Mouse (Mus musculus) MEL (cell line): ENCODE measurements at regions not wholly inside any gene's neighbourhood (a gene's known extent, or its start where the extent isn't known, plus 50 kb on each side); places are given as distances from the start of the nearest gene placed in this dataset.

Source experiments
- DNase-seq: peaks from one replicate; pipeline ENCODE4 v3.0.0; 2011; ENCODE audit warnings: low read depth, low spot score
- H3K27ac ChIP-seq: 2 replicates; pipeline ENCODE4 v1.5.1; 2012; ENCODE audit warnings: low read depth, mild to moderate bottlenecking, control low read depth, low read length, moderate library complexity; ENCODE audit not compliant: control insufficient read depth
- H3K27me3 ChIP-seq, 2 experiments: fragments of 150-350 bp in 1 of 2; sonication (generic) in 1 of 2; 2 replicates each; pipeline ENCODE4 v1.6.1; 2012; ENCODE audit warnings: low read length in 2 of 2, mild to moderate bottlenecking in 2 of 2, improper control_type of control experiment in 1 of 2, moderate library complexity in 1 of 2; ENCODE audit not compliant: insufficient read depth in 2 of 2, control insufficient read depth in 1 of 2
- H3K36me3 ChIP-seq, 2 experiments: 2 replicates each; pipeline ENCODE4 v1.6.1; 2012 to 2014; ENCODE audit warnings: low read length in 2 of 2, improper control_type of control experiment in 1 of 2, inconsistent platforms in 1 of 2, mild to moderate bottlenecking in 1 of 2; ENCODE audit not compliant: insufficient read depth in 2 of 2, control insufficient read depth in 1 of 2
- H3K4me1 ChIP-seq, 2 experiments: fragments of 150-350 bp in 1 of 2; sonication (generic) in 1 of 2; 2 replicates each; pipeline ENCODE4 v1.6.1; 2012; ENCODE audit warnings: low read length in 2 of 2, improper control_type of control experiment in 1 of 2, mild to moderate bottlenecking in 1 of 2; ENCODE audit not compliant: insufficient read depth in 2 of 2, control insufficient read depth in 1 of 2
- H3K4me3 ChIP-seq, 2 experiments: fragments of 150-350 bp in 1 of 2; sonication (generic) in 1 of 2; 2 replicates each; pipeline ENCODE4 v1.5.1; 2012; ENCODE audit warnings: low read depth in 2 of 2, low read length in 2 of 2, mild to moderate bottlenecking in 2 of 2, moderate library complexity in 2 of 2, control low read depth in 1 of 2, improper control_type of control experiment in 1 of 2; ENCODE audit not compliant: control insufficient read depth in 1 of 2, insufficient read depth in 1 of 2
- H3K79me2 ChIP-seq: 2 replicates; pipeline ENCODE4 v1.6.1; 2012; ENCODE audit warnings: mild to moderate bottlenecking, low read length, moderate library complexity; ENCODE audit not compliant: control insufficient read depth, poor library complexity, insufficient read depth
- H3K9ac ChIP-seq: 2 replicates; pipeline ENCODE4 v1.6.1; 2012; ENCODE audit warnings: low read depth, mild to moderate bottlenecking, control low read depth, low read length, moderate library complexity; ENCODE audit not compliant: control insufficient read depth, poor library complexity, severe bottlenecking
- H3K9me3 ChIP-seq: fragments of 150-350 bp; sonication (generic); replicated peaks from 2 replicates; pipeline ENCODE4 v1.6.1; 2012; ENCODE audit warnings: mild to moderate bottlenecking, low read length, improper control_type of control experiment, moderate library complexity; ENCODE audit not compliant: insufficient read depth
- BHLHE40 ChIP-seq: IDR thresholded peaks from 2 replicates; pipeline ENCODE4 v1.6.1; 2012; ENCODE audit warnings: low read depth, mild to moderate bottlenecking, inconsistent platforms, low read length, improper control_type of control experiment, borderline replicate concordance
- CTCF ChIP-seq, 3 experiments: IDR thresholded peaks in 2 of 3; conservative IDR thresholded peaks in 1 of 3; 2 replicates each; pipeline ENCODE4 v1.5.1; 2011 to 2012; ENCODE audit warnings: low read length in 3 of 3, low read depth in 2 of 3, mild to moderate bottlenecking in 2 of 3, improper control_type of control experiment in 1 of 3, inconsistent platforms in 1 of 3, mixed read lengths in 1 of 3, moderate library complexity in 1 of 3; ENCODE audit not compliant: control insufficient read depth in 1 of 3, insufficient read depth in 1 of 3, poor library complexity in 1 of 3, severe bottlenecking in 1 of 3
- E2F4 ChIP-seq: IDR thresholded peaks from 2 replicates; pipeline ENCODE4 v1.6.1; 2011; ENCODE audit warnings: low read depth, low read length, improper control_type of control experiment, borderline replicate concordance
- EP300 ChIP-seq, 2 experiments: IDR thresholded peaks; 2 replicates each; pipeline ENCODE4 v1.6.1; 2011; ENCODE audit warnings: improper control_type of control experiment in 2 of 2, low read length in 2 of 2, low read depth in 1 of 2, mild to moderate bottlenecking in 1 of 2
- ETS1 ChIP-seq: IDR thresholded peaks from 2 replicates; pipeline ENCODE4 v1.6.1; 2012; ENCODE audit warnings: low read depth, mild to moderate bottlenecking, inconsistent platforms, low read length, improper control_type of control experiment, moderate library complexity
- GABPA ChIP-seq: IDR thresholded peaks from 2 replicates; pipeline ENCODE4 v1.6.1; 2012; ENCODE audit warnings: low read depth, mild to moderate bottlenecking, inconsistent platforms, low read length, improper control_type of control experiment, moderate library complexity
- GATA1 ChIP-seq: IDR thresholded peaks from 2 replicates; pipeline ENCODE4 v1.6.1; 2011; ENCODE audit warnings: low read depth, low read length, improper control_type of control experiment
- HCFC1 ChIP-seq: IDR thresholded peaks from 2 replicates; pipeline ENCODE4 v1.6.1; 2012; ENCODE audit warnings: low read depth, mild to moderate bottlenecking, inconsistent platforms, low read length, improper control_type of control experiment, moderate library complexity
- KAT2A ChIP-seq: conservative IDR thresholded peaks from 2 replicates; pipeline ENCODE4 v1.6.1; 2012; ENCODE audit warnings: low read depth, low read length, improper control_type of control experiment, inconsistent platforms
- MAFK ChIP-seq: IDR thresholded peaks from 2 replicates; pipeline ENCODE4 v1.6.1; 2011; ENCODE audit warnings: low read depth, mild to moderate bottlenecking, low read length, improper control_type of control experiment, borderline replicate concordance
- MAX ChIP-seq: IDR thresholded peaks from 2 replicates; pipeline ENCODE4 v1.6.1; 2011; ENCODE audit warnings: low read length, improper control_type of control experiment
- MAZ ChIP-seq: IDR thresholded peaks from 2 replicates; pipeline ENCODE4 v1.6.1; 2012; ENCODE audit warnings: low read depth, mild to moderate bottlenecking, inconsistent platforms, low read length, improper control_type of control experiment
- MEF2A ChIP-seq: IDR thresholded peaks from 2 replicates; pipeline ENCODE4 v1.6.1; 2014; ENCODE audit warnings: low read depth, mild to moderate bottlenecking, inconsistent platforms, low read length, improper control_type of control experiment; ENCODE audit not compliant: poor library complexity, insufficient replicate concordance, severe bottlenecking; ENCODE audit errors: extremely low read depth
- NRF1 ChIP-seq: IDR thresholded peaks from 2 replicates; pipeline ENCODE4 v1.6.1; 2014; ENCODE audit warnings: low read depth, mild to moderate bottlenecking, inconsistent platforms, low read length, improper control_type of control experiment, moderate library complexity; ENCODE audit not compliant: poor library complexity, insufficient read depth, severe bottlenecking
- POLR2A ChIP-seq, 2 experiments: IDR thresholded peaks; 2 replicates each; pipeline ENCODE4 v1.6.1; 2011 to 2012; ENCODE audit warnings: low read length in 2 of 2, mild to moderate bottlenecking in 2 of 2, control low read depth in 1 of 2, improper control_type of control experiment in 1 of 2, low read depth in 1 of 2, moderate library complexity in 1 of 2; ENCODE audit not compliant: control insufficient read depth in 1 of 2, insufficient read depth in 1 of 2, poor library complexity in 1 of 2
- POLR2AphosphoS2 ChIP-seq: IDR thresholded peaks from 2 replicates; pipeline ENCODE4 v1.6.1; 2011; ENCODE audit warnings: low read length, improper control_type of control experiment
- POLR2AphosphoS5 ChIP-seq: IDR thresholded peaks from 2 replicates; pipeline ENCODE4 v1.6.1; 2012; ENCODE audit warnings: low read depth, borderline replicate concordance, mild to moderate bottlenecking, inconsistent platforms, low read length, moderate library complexity, mixed read lengths
- RAD21 ChIP-seq: IDR thresholded peaks from 2 replicates; pipeline ENCODE4 v1.6.1; 2011; ENCODE audit warnings: mild to moderate bottlenecking, low read depth, low read length, improper control_type of control experiment
- RCOR1 ChIP-seq: IDR thresholded peaks from 2 replicates; pipeline ENCODE4 v1.6.1; 2012; ENCODE audit warnings: low read depth, mild to moderate bottlenecking, inconsistent platforms, low read length, improper control_type of control experiment
- SMC3 ChIP-seq: IDR thresholded peaks from 2 replicates; pipeline ENCODE4 v1.6.1; 2011; ENCODE audit warnings: low read depth, low read length, improper control_type of control experiment
- TAL1 ChIP-seq: IDR thresholded peaks from 2 replicates; pipeline ENCODE4 v1.6.1; 2012; ENCODE audit warnings: mild to moderate bottlenecking, inconsistent platforms, low read length, moderate library complexity, mixed read lengths
- TBP ChIP-seq: IDR thresholded peaks from 2 replicates; pipeline ENCODE4 v1.8.0; 2011; ENCODE audit warnings: low read depth, low read length, improper control_type of control experiment
- UBTF ChIP-seq: IDR thresholded peaks from 2 replicates; pipeline ENCODE4 v1.6.1; 2012; ENCODE audit warnings: low read depth, mild to moderate bottlenecking, inconsistent platforms, low read length, improper control_type of control experiment, moderate library complexity, borderline replicate concordance; ENCODE audit not compliant: insufficient read depth
- USF1 ChIP-seq: IDR thresholded peaks from 2 replicates; pipeline ENCODE4 v1.6.1; 2014; ENCODE audit warnings: low read depth, mild to moderate bottlenecking, inconsistent platforms, low read length, improper control_type of control experiment, moderate library complexity
- ZC3H11A ChIP-seq: IDR thresholded peaks from 2 replicates; pipeline ENCODE4 v1.6.1; 2012; ENCODE audit warnings: low read depth, mild to moderate bottlenecking, inconsistent platforms, low read length, improper control_type of control experiment
- ZKSCAN1 ChIP-seq: IDR thresholded peaks from 2 replicates; pipeline ENCODE4 v1.6.1; 2012; ENCODE audit warnings: low read depth, mild to moderate bottlenecking, inconsistent platforms, low read length, improper control_type of control experiment, moderate library complexity
- ZNF384 ChIP-seq: IDR thresholded peaks from 2 replicates; pipeline ENCODE4 v1.6.1; 2012; ENCODE audit warnings: low read depth, mild to moderate bottlenecking, inconsistent platforms, low read length, improper control_type of control experiment

DNA sequence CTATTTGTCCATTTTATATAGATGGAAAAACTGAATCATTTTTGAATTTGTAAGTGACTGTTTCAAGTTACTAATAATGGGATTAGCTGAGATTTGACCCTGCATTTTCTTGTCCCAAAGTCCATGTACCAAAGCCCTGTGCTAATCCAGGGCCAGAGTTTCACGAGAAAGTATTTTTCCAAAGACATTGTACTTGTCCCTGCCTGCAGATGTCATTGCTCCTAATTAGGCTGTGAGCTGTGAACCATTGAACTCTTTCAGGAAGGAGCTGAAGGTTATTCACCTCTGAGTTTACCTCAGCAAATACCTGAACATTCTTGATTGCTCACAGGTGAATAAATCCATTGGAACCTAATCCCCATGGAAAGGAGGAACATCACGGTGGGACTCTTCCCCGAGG is 154.5 kb upstream of the Slc13a1 start:
- no peaks in the 10 kb centered on the region for H3K79me2 ChIP-seq
- TF ChIP-seq POLR2AphosphoS5 (no peak), GABPA (no peak), ZC3H11A (no peak), POLR2AphosphoS2 (no peak), ETS1 (no peak), POLR2A (IDR thresholded peaks at IDR 0.05; ENCODE audit: control insufficient read depth in 1 of 2, insufficient read depth in 1 of 2, low read depth in 1 of 2, low read length in 2 of 2, poor library complexity in 1 of 2) (no peak), TAL1 (no peak), ZKSCAN1 (no peak), KAT2A (no peak), ZNF384 (no peak), MAZ (no peak), GATA1 (no peak), TBP (no peak), UBTF (no peak), MAFK (no peak), RAD21 (no peak), MAX (no peak)
- H3K4me3 ChIP-seq = no peak overlapping the region
- no peak overlapping the region for H3K9ac ChIP-seq
- H3K27me3 ChIP-seq = no peaks in the 10 kb centered on the region
- H3K27ac ChIP-seq = no peak overlapping the region
- DNase-seq = no peak
- H3K9me3 ChIP-seq = no peaks in the 10 kb centered on the region
- H3K36me3 ChIP-seq = no peaks in the 10 kb centered on the region
- no peaks in the 10 kb centered on the region for H3K4me1 ChIP-seq

DNA sequence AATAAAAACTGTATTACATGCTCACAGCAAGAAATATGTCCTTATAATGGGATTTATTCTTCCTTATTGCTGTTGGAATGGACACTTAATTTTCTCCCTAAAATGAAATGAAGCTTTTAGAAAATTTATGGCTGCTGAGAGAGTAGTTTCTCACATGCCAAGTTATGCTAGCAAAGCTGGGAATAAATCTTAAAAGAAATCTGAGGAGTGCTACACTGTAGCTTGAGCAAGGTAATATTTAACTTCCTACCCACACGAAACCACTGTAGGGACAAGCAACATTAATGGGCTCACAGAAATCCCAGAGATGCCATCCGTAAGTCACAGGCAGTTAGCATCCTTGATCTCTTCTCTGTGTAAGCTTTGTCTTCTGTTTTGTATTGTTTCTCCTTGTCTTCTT is 151.0 kb upstream of the Slc13a1 start:
- Histone ChIP-seq H3K36me3 (no peaks in the 10 kb centered on the region), H3K79me2 (no peaks in the 10 kb centered on the region), H3K27ac (no peak overlapping the region), H3K4me3 (no peak overlapping the region), H3K4me1 (no peaks in the 10 kb centered on the region), H3K27me3 (no peaks in the 10 kb centered on the region), H3K9ac (no peak overlapping the region), H3K9me3 (no peaks in the 10 kb centered on the region)
- no peak for TF ChIP-seq GABPA
- TF ChIP-seq TBP = no peak
- no peak for DNase-seq

DNA sequence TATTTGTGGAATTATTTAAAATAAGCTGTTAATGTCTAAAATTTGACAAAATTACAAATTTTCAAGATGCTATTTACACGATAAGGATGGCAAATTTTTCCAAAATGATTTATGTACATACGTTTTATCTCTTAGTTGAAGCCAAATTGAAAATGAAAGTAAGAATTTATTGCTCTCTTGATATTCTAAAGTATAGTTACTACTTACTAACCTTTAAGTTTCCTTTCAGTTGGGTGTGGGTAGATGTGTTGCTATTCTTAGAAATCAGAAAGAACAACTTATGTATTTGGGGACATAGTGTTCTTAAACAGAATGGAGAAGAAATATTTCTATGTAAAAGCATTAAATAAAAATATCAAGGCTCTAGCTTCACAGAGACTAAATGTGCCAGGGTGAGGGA is 142.8 kb upstream of the Slc13a1 start:
- Histone ChIP-seq H3K36me3 (no peaks in the 10 kb centered on the region), H3K4me1 (no peaks in the 10 kb centered on the region), H3K9me3 (no peaks in the 10 kb centered on the region), H3K27me3 (no peaks in the 10 kb centered on the region), H3K79me2 (no peaks in the 10 kb centered on the region), H3K9ac (no peak overlapping the region), H3K4me3 (peak overlapping the region in 1 of 2 experiments; percentile 54; a peak in 2 of 4 replicates), H3K27ac (no peak overlapping the region)
- DNase-seq = no peak
- TF ChIP-seq TAL1 = no peak
- TF ChIP-seq EP300 (IDR thresholded peaks at IDR 0.05; ENCODE audit: low read depth in 1 of 2, low read length in 2 of 2) = no peak
- TF ChIP-seq E2F4 = no peak
- no peak for TF ChIP-seq MAX
- TF ChIP-seq NRF1 = no peak
- no peak for TF ChIP-seq BHLHE40
- no peak for TF ChIP-seq HCFC1
- TF ChIP-seq GATA1 = no peak
- no peak for TF ChIP-seq USF1
- TF ChIP-seq MEF2A = no peak
- no peak for TF ChIP-seq MAZ
- TF ChIP-seq GABPA = no peak
- TF ChIP-seq RAD21 = no peak
- no peak for TF ChIP-seq SMC3
- no peak for TF ChIP-seq ZKSCAN1
- TF ChIP-seq MAFK = no peak
- no peak for TF ChIP-seq CTCF (IDR thresholded peaks at IDR 0.05 in 2 of 3, conservative IDR thresholded peaks at IDR 0.05 in 1 of 3; ENCODE audit: control insufficient read depth in 1 of 3, insufficient read depth in 1 of 3, low read depth in 2 of 3, low read length in 3 of 3, poor library complexity in 1 of 3, severe bottlenecking in 1 of 3)
- no peak for TF ChIP-seq RCOR1
